Mouse (Mus musculus): ENCODE measurements around the gene Pmpca. TPM values are rescaled to one million over a fixed set of nuclear protein-coding genes. Genes with fewer than 3 reads are reported as not detected.

Gene Pmpca
- polyA plus RNA-seq, 1 experiment from 2014 or later: 103 TPM

GRCm38 (mm10) chr2:26421969-26422368 is 32.8 kb downstream of the Pmpca start:
- H3K4me3 ChIP-seq (ENCODE audit: low read depth, low read length): no peak overlapping the region
- no peak overlapping the region for H3K9ac ChIP-seq (replicated peaks; ENCODE audit: low read length)
- no peak overlapping the region for H3K4me2 ChIP-seq (ENCODE audit: low read depth, low read length)
- H3K36me3 ChIP-seq (replicated peaks; ENCODE audit: control insufficient read depth, insufficient read depth, low read depth, low read length): peaks cover 6% of the 10 kb centered on the region
- no peak for ATAC-seq (replicated peaks; ENCODE audit: insufficient number of reproducible peaks, low FRiP score, low TSS enrichment, low read depth)
- H3K9me3 ChIP-seq (replicated peaks; ENCODE audit: control insufficient read depth, low read length): no peaks in the 10 kb centered on the region
- 96% methylated on average over 2 of the region's 2 CpGs for WGBS
- no peak overlapping the region for H3K27ac ChIP-seq (replicated peaks; ENCODE audit: low read depth, low read length)
- DNase-seq (ENCODE audit: low spot score): no peak
- no peaks in the 10 kb centered on the region for H3K4me1 ChIP-seq (ENCODE audit: control insufficient read depth, insufficient read depth, low read length)
- H3K27me3 ChIP-seq (ENCODE audit: control insufficient read depth, insufficient read depth, low read length): no peaks in the 10 kb centered on the region

- no peak for ATAC-seq (replicated peaks; ENCODE audit: insufficient number of reproducible peaks, low FRiP score, low TSS enrichment, low read depth)
- H3K9me3 ChIP-seq (replicated peaks; ENCODE audit: control insufficient read depth, low read length): no peaks in the 10 kb centered on the region
- H3K27ac ChIP-seq (replicated peaks; ENCODE audit: low read depth, low read length): no peak overlapping the region
- peaks cover 6% of the 10 kb centered on the region for H3K36me3 ChIP-seq (replicated peaks; ENCODE audit: control insufficient read depth, insufficient read depth, low read depth, low read length)
- no peak overlapping the region for H3K4me3 ChIP-seq (ENCODE audit: low read depth, low read length)
- no peaks in the 10 kb centered on the region for H3K27me3 ChIP-seq (ENCODE audit: control insufficient read depth, insufficient read depth, low read length)
- no peaks in the 10 kb centered on the region for H3K4me1 ChIP-seq (ENCODE audit: control insufficient read depth, insufficient read depth, low read length)
- WGBS: 100% methylated on average over 1 of the region's 1 CpGs
- no peak overlapping the region for H3K9ac ChIP-seq (replicated peaks; ENCODE audit: low read length)
- no peak overlapping the region for H3K4me2 ChIP-seq (ENCODE audit: low read depth, low read length)
- DNase-seq (ENCODE audit: low spot score): no peak
These were observed 33.9 kb downstream of the Pmpca start for GRCm38 (mm10) chr2:26423086-26423485.

- H3K4me1 ChIP-seq (ENCODE audit: control insufficient read depth, insufficient read depth, low read length): no peaks in the 10 kb centered on the region
- no peak overlapping the region for H3K9ac ChIP-seq (replicated peaks; ENCODE audit: low read length)
- H3K9me3 ChIP-seq (replicated peaks; ENCODE audit: control insufficient read depth, low read length): no peaks in the 10 kb centered on the region
- H3K36me3 ChIP-seq (replicated peaks; ENCODE audit: control insufficient read depth, insufficient read depth, low read depth, low read length): peaks cover 10% of the 10 kb centered on the region
- H3K27ac ChIP-seq (replicated peaks; ENCODE audit: low read depth, low read length): no peak overlapping the region
- no peak overlapping the region for H3K4me3 ChIP-seq (ENCODE audit: low read depth, low read length)
- no peak overlapping the region for H3K4me2 ChIP-seq (ENCODE audit: low read depth, low read length)
- ATAC-seq (replicated peaks; ENCODE audit: insufficient number of reproducible peaks, low FRiP score, low TSS enrichment, low read depth): no peak
- DNase-seq (ENCODE audit: low spot score): no peak
- WGBS: 91% methylated on average over 2 of the region's 2 CpGs
- no peaks in the 10 kb centered on the region for H3K27me3 ChIP-seq (ENCODE audit: control insufficient read depth, insufficient read depth, low read length)
These were observed 35.4 kb downstream of the Pmpca start for GRCm38 (mm10) chr2:26424541-26424940.

- no peak overlapping the region for H3K9ac ChIP-seq (replicated peaks; ENCODE audit: low read length)
- H3K27ac ChIP-seq (replicated peaks; ENCODE audit: low read depth, low read length): no peak overlapping the region
- no peaks in the 10 kb centered on the region for H3K9me3 ChIP-seq (replicated peaks; ENCODE audit: control insufficient read depth, low read length)
- ATAC-seq (replicated peaks; ENCODE audit: insufficient number of reproducible peaks, low FRiP score, low TSS enrichment, low read depth) (no peak), DNase-seq (ENCODE audit: low spot score) (no peak)
- H3K27me3 ChIP-seq (ENCODE audit: control insufficient read depth, insufficient read depth, low read length): no peaks in the 10 kb centered on the region
- no peak overlapping the region for H3K4me2 ChIP-seq (ENCODE audit: low read depth, low read length)
- H3K4me1 ChIP-seq (ENCODE audit: control insufficient read depth, insufficient read depth, low read length): no peaks in the 10 kb centered on the region
- no peak overlapping the region for H3K4me3 ChIP-seq (ENCODE audit: low read depth, low read length)
- 91% methylated on average over 5 of the region's 5 CpGs for WGBS
- peaks cover 10% of the 10 kb centered on the region for H3K36me3 ChIP-seq (replicated peaks; ENCODE audit: control insufficient read depth, insufficient read depth, low read depth, low read length)
These were observed 40.7 kb downstream of the Pmpca start for GRCm38 (mm10) chr2:26429851-26430250.

GRCm38 (mm10) chr2:26434791-26435572 is 45.8 kb downstream of the Pmpca start:
- no peak overlapping the region for H3K9ac ChIP-seq (replicated peaks; ENCODE audit: low read length)
- no peaks in the 10 kb centered on the region for H3K4me1 ChIP-seq (ENCODE audit: control insufficient read depth, insufficient read depth, low read length)
- peaks cover 12% of the 10 kb centered on the region for H3K36me3 ChIP-seq (replicated peaks; ENCODE audit: control insufficient read depth, insufficient read depth, low read depth, low read length)
- 89% methylated on average over 7 of the region's 7 CpGs for WGBS
- DNase-seq (ENCODE audit: low spot score): no peak
- H3K4me2 ChIP-seq (ENCODE audit: low read depth, low read length): no peak overlapping the region
- H3K27me3 ChIP-seq (ENCODE audit: control insufficient read depth, insufficient read depth, low read length): no peaks in the 10 kb centered on the region
- no peak for ATAC-seq (replicated peaks; ENCODE audit: insufficient number of reproducible peaks, low FRiP score, low TSS enrichment, low read depth)
- no peak overlapping the region for H3K27ac ChIP-seq (replicated peaks; ENCODE audit: low read depth, low read length)
- no peak overlapping the region for H3K4me3 ChIP-seq (ENCODE audit: low read depth, low read length)
- H3K9me3 ChIP-seq (replicated peaks; ENCODE audit: control insufficient read depth, low read length): no peaks in the 10 kb centered on the region

- 76% methylated on average over 4 of the region's 4 CpGs for WGBS
- Histone ChIP-seq H3K4me3 (ENCODE audit: low read depth, low read length) (no peak overlapping the region), H3K27me3 (ENCODE audit: control insufficient read depth, insufficient read depth, low read length) (no peaks in the 10 kb centered on the region), H3K9me3 (replicated peaks; ENCODE audit: control insufficient read depth, low read length) (no peaks in the 10 kb centered on the region), H3K4me2 (ENCODE audit: low read depth, low read length) (no peak overlapping the region), H3K36me3 (replicated peaks; ENCODE audit: control insufficient read depth, insufficient read depth, low read depth, low read length) (peaks cover 16% of the 10 kb centered on the region), H3K9ac (replicated peaks; ENCODE audit: low read length) (peak overlapping the region; percentile 18; the same call in 1 of the 2 replicates), H3K27ac (replicated peaks; ENCODE audit: low read depth, low read length) (no peak overlapping the region), H3K4me1 (ENCODE audit: control insufficient read depth, insufficient read depth, low read length) (no peaks in the 10 kb centered on the region)
- DNase-seq (ENCODE audit: low spot score) (no peak), ATAC-seq (replicated peaks; ENCODE audit: insufficient number of reproducible peaks, low FRiP score, low TSS enrichment, low read depth) (no peak)
These were observed 48.1 kb downstream of the Pmpca start for GRCm38 (mm10) chr2:26437221-26437620.

GRCm38 (mm10) chr2:26438373-26438772 is 49.2 kb downstream of the Pmpca start:
- Histone ChIP-seq H3K4me1 (ENCODE audit: control insufficient read depth, insufficient read depth, low read length) (no peaks in the 10 kb centered on the region), H3K27ac (replicated peaks; ENCODE audit: low read depth, low read length) (no peak overlapping the region), H3K4me3 (ENCODE audit: low read depth, low read length) (no peak overlapping the region), H3K27me3 (ENCODE audit: control insufficient read depth, insufficient read depth, low read length) (no peaks in the 10 kb centered on the region), H3K9me3 (replicated peaks; ENCODE audit: control insufficient read depth, low read length) (no peaks in the 10 kb centered on the region), H3K4me2 (ENCODE audit: low read depth, low read length) (no peak overlapping the region), H3K36me3 (replicated peaks; ENCODE audit: control insufficient read depth, insufficient read depth, low read depth, low read length) (peaks cover 16% of the 10 kb centered on the region), H3K9ac (replicated peaks; ENCODE audit: low read length) (no peak overlapping the region)
- DNase-seq (ENCODE audit: low spot score) (no peak), ATAC-seq (replicated peaks; ENCODE audit: insufficient number of reproducible peaks, low FRiP score, low TSS enrichment, low read depth) (no peak)
- 90% methylated on average over 7 of the region's 7 CpGs for WGBS

- Histone ChIP-seq H3K4me2 (ENCODE audit: low read depth, low read length) (no peak overlapping the region), H3K9me3 (replicated peaks; ENCODE audit: control insufficient read depth, low read length) (no peaks in the 10 kb centered on the region), H3K4me1 (ENCODE audit: control insufficient read depth, insufficient read depth, low read length) (peaks cover 4% of the 10 kb centered on the region), H3K27me3 (ENCODE audit: control insufficient read depth, insufficient read depth, low read length) (no peaks in the 10 kb centered on the region), H3K4me3 (ENCODE audit: low read depth, low read length) (no peak overlapping the region), H3K9ac (replicated peaks; ENCODE audit: low read length) (no peak overlapping the region), H3K36me3 (replicated peaks; ENCODE audit: control insufficient read depth, insufficient read depth, low read depth, low read length) (peaks cover 15% of the 10 kb centered on the region), H3K27ac (replicated peaks; ENCODE audit: low read depth, low read length) (no peak overlapping the region)
- ATAC-seq (replicated peaks; ENCODE audit: insufficient number of reproducible peaks, low FRiP score, low TSS enrichment, low read depth) (no peak), DNase-seq (ENCODE audit: low spot score) (no peak)
- 91% methylated on average over 6 of the region's 6 CpGs for WGBS
These were observed 50.5 kb downstream of the Pmpca start for GRCm38 (mm10) chr2:26439671-26440070.
